Mouse (Mus musculus): Measurements from ENCODE around the gene Dmxl2. TPM values are rescaled to one million over a fixed set of nuclear protein-coding genes. Genes with fewer than 3 reads are reported as not detected.

The Dmxl2 gene
- 7.3 TPM for polyA plus RNA-seq (2014; fragmentation: Illumina TruSeq; extraction: RNeasy Lipid Tissue Mini Kit (QIAGEN cat#74804); ENCODE audit: low read depth, low replicate concordance)

GRCm38 (mm10) chr9:54501453-54502110, at the start of gene Dmxl2:
TSS of gene Dmxl2 (minus strand) at chr9:54501626.

GRCm38 (mm10) chr9:54538684-54539083, 37.3 kb upstream of the Dmxl2 start, which contains the start of gene Sh2d7:
TSS of gene Sh2d7 (plus strand) at chr9:54538984.

Other genes starting within 250 kb of the Dmxl2 start
- gene Cyp19a1, start 233.5 kb downstream of the Dmxl2 start, polyA plus RNA-seq (2014; fragmentation: Illumina TruSeq; extraction: RNeasy Lipid Tissue Mini Kit (QIAGEN cat#74804); ENCODE audit: low read depth, low replicate concordance): not detected
- gene Gldn, start 215.1 kb downstream of the Dmxl2 start, polyA plus RNA-seq (2014; fragmentation: Illumina TruSeq; extraction: RNeasy Lipid Tissue Mini Kit (QIAGEN cat#74804); ENCODE audit: low read depth, low replicate concordance): 0.13 TPM
- 1.1 TPM for gene Sh2d7, start 37.4 kb upstream of the Dmxl2 start, polyA plus RNA-seq (2014; fragmentation: Illumina TruSeq; extraction: RNeasy Lipid Tissue Mini Kit (QIAGEN cat#74804); ENCODE audit: low read depth, low replicate concordance)
- 0.73 TPM for gene Cib2, start 58.6 kb upstream of the Dmxl2 start, polyA plus RNA-seq (2014; fragmentation: Illumina TruSeq; extraction: RNeasy Lipid Tissue Mini Kit (QIAGEN cat#74804); ENCODE audit: low read depth, low replicate concordance)
- gene Idh3a, start 84.7 kb upstream of the Dmxl2 start, polyA plus RNA-seq (2014; fragmentation: Illumina TruSeq; extraction: RNeasy Lipid Tissue Mini Kit (QIAGEN cat#74804); ENCODE audit: low read depth, low replicate concordance): 351 TPM
- gene Acsbg1, start 160.2 kb upstream of the Dmxl2 start, polyA plus RNA-seq (2014; fragmentation: Illumina TruSeq; extraction: RNeasy Lipid Tissue Mini Kit (QIAGEN cat#74804); ENCODE audit: low read depth, low replicate concordance): not detected
- gene Dnaja4, start 197.2 kb upstream of the Dmxl2 start, polyA plus RNA-seq (2014; fragmentation: Illumina TruSeq; extraction: RNeasy Lipid Tissue Mini Kit (QIAGEN cat#74804); ENCODE audit: low read depth, low replicate concordance): 15.5 TPM
- gene Wdr61, start 232.9 kb upstream of the Dmxl2 start, polyA plus RNA-seq (2014; fragmentation: Illumina TruSeq; extraction: RNeasy Lipid Tissue Mini Kit (QIAGEN cat#74804); ENCODE audit: low read depth, low replicate concordance): 77.6 TPM

Measured in sigmoid colon, adult 10 weeks (tissue).